Comparison of ENCODE assay signal across 21 mouse cellular contexts in the genomic region with DNA sequence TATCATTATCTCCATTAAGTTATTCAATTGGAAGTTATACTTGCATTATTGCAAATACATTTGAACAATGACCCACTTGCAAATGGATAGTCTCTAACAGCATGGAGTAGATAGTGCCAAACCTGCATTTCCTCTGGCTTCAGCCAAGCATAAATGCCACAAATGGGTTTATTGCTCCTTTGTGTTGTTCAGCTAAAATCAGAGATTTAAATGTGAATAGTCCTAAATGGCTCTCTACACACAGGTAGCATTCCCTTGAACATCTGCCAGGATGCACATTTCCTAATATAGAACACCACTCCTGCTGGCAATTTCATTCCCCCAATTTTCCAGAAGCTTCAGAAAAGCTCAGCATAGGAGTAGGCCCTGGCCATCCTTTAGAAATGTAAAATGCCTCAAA.
DNase-seq lines count a peak whose midpoint lies in the region; ATAC-seq lines count a peak whose summit lies in the region.
"Had no signal": no experiment of that assay in that cellular context is flagged by ENCODE, and none has a peak within 500 bp of the region (broad histone marks: within the 10 kb centered on the region; RNA-seq: fewer than 3 reads in every experiment).

No protein-coding gene starts in this region.

- no peaks in the 10 kb centered on the region for H3K4me1 ChIP-seq in hindbrain, embryonic 13.5 days (replicated peaks)
- H3K4me1 ChIP-seq in hindbrain, embryonic 10.5 days (replicated peaks), result no peaks in the 10 kb centered on the region
- H3K4me1 ChIP-seq: heart, embryonic 10.5 days; kidney, embryonic 15.5 days; liver, embryonic 13.5 days had no signal

- no peak overlapping the region for H3K4me2 ChIP-seq in hindbrain, embryonic 13.5 days
- H3K4me2 ChIP-seq: kidney, embryonic 15.5 days; liver, embryonic 13.5 days; midbrain, embryonic 11.5 days had no signal

- H3K9ac ChIP-seq in hindbrain, embryonic 13.5 days, result no peak overlapping the region
- H3K9ac ChIP-seq: kidney, embryonic 15.5 days; liver, embryonic 13.5 days had no signal

- no peak overlapping the region for H3K4me3 ChIP-seq in hindbrain, embryonic 13.5 days
- H3K4me3 ChIP-seq in hindbrain, embryonic 10.5 days, result no peak overlapping the region
- H3K4me3 ChIP-seq: heart, embryonic 10.5 days; kidney, embryonic 15.5 days; liver, embryonic 13.5 days had no signal

- H3K27ac ChIP-seq in hindbrain, embryonic 13.5 days, result no peak overlapping the region
- no peak overlapping the region for H3K27ac ChIP-seq in hindbrain, embryonic 10.5 days
- H3K27ac ChIP-seq: heart, embryonic 10.5 days; kidney, embryonic 15.5 days; liver, embryonic 13.5 days had no signal

- H3K27me3 ChIP-seq in hindbrain, embryonic 13.5 days, result no peaks in the 10 kb centered on the region
- H3K27me3 ChIP-seq in hindbrain, embryonic 10.5 days (ENCODE audit: insufficient read depth, poor library complexity, severe bottlenecking), result no peaks in the 10 kb centered on the region
- H3K27me3 ChIP-seq: CH12.LX; kidney, embryonic 15.5 days; liver, embryonic 13.5 days had no signal

- H3K36me3 ChIP-seq in hindbrain, embryonic 13.5 days, result no peaks in the 10 kb centered on the region
- H3K36me3 ChIP-seq in hindbrain, embryonic 10.5 days, result no peaks in the 10 kb centered on the region
- H3K36me3 ChIP-seq: heart, embryonic 10.5 days; kidney, embryonic 15.5 days; liver, embryonic 13.5 days had no signal

- no peak for DNase-seq in hindbrain, embryonic 10.5 days (ENCODE audit: low spot score)
- DNase-seq in ZHBTc4 (ENCODE audit: low read depth, low spot score) (peak; percentile 28), adipocyte (ENCODE audit: low spot score) (no peak)
- DNase-seq in cerebellum, adult 18-20 months, result peak; percentile 61 to 62
- DNase-seq in cerebellum, postnatal 25 days, result peak; percentile 23 to 49
- no peak for DNase-seq in adrenal gland, adult 18-20 months (ENCODE audit: low spot score in 2 of 2)
- DNase-seq: adrenal gland, postnatal 36 days; heart, postnatal 4 days; kidney, adult 11 months; kidney, postnatal 36 days; liver, embryonic 13.5 days; lung, adult 2 months; lung, postnatal 14 days; right cerebral cortex, adult 18-20 months; right cerebral cortex, postnatal 4 days; thymus, postnatal 14 days had no signal

- peak; percentile 39; the same call in 1 of the 2 replicates for ATAC-seq in hindbrain, embryonic 13.5 days (ENCODE audit: low FRiP score)

- no peaks in the 10 kb centered on the region for H3K9me3 ChIP-seq in hindbrain, embryonic 13.5 days
- H3K9me3 ChIP-seq in hindbrain, embryonic 10.5 days, result no peaks in the 10 kb centered on the region
- H3K9me3 ChIP-seq: heart, embryonic 10.5 days; kidney, embryonic 15.5 days; liver, embryonic 13.5 days had no signal

Comparison
In these comparisons a context has a peak if more than half of its experiments do, and no peak if none do; other contexts are left out.
1. DNase-seq: peak in ZHBTc4 (single experiment), cerebellum, adult 18-20 months (2 of 2) and cerebellum, postnatal 25 days (2 of 2); none in hindbrain, embryonic 10.5 days (single experiment), adrenal gland, adult 18-20 months (0 of 2) and adipocyte (single experiment).